Mouse (Mus musculus): ENCODE results near the gene Mfsd4b2.
A peak's percentile ranks its signal among the peaks of the same experiment; 100 is the strongest.
"Not testable (repeated sequence)": the region's sequence is repeated elsewhere in the genome, so short reads cannot be mapped to it uniquely, and the experiment has no call there.

The Mfsd4b2 gene

GRCm38 (mm10) chr10:39926616-39927139 lies at the start of gene Mfsd4b2:
TSS of gene Mfsd4b2 (minus strand) at chr10:39926923.
- DNase-seq (ENCODE audit: low spot score in 2 of 2): no peak

GRCm38 (mm10) chr10:39975771-39976170 lies 49.0 kb upstream of the Mfsd4b2 start:
- no peak for DNase-seq (ENCODE audit: low spot score in 2 of 2)

GRCm38 (mm10) chr10:39974982-39975381 lies 48.3 kb upstream of the Mfsd4b2 start:
- no peak for DNase-seq (ENCODE audit: low spot score in 2 of 2)

- no peak for DNase-seq (ENCODE audit: low spot score in 2 of 2)
Observed at GRCm38 (mm10) chr10:39967512-39967911, 40.8 kb upstream of the Mfsd4b2 start.

GRCm38 (mm10) chr10:39961906-39962305 lies 35.2 kb upstream of the Mfsd4b2 start:
- DNase-seq (ENCODE audit: low spot score in 2 of 2): no peak

- no peak for DNase-seq (ENCODE audit: low spot score in 2 of 2)
Observed at GRCm38 (mm10) chr10:39960441-39960822, 33.7 kb upstream of the Mfsd4b2 start.

GRCm38 (mm10) chr10:39959761-39960440 lies 33.2 kb upstream of the Mfsd4b2 start, which contains the start of gene Mfsd4b3:
TSS of gene Mfsd4b3 (minus strand) at chr10:39960153.
- DNase-seq (ENCODE audit: low spot score in 2 of 2): peak; percentile 80 to 87

GRCm38 (mm10) chr10:39958266-39958665 lies 31.5 kb upstream of the Mfsd4b2 start:
- DNase-seq (ENCODE audit: low spot score in 2 of 2): no peak

- no peak for DNase-seq (ENCODE audit: low spot score in 2 of 2)
Observed at GRCm38 (mm10) chr10:39956340-39956878, 29.7 kb upstream of the Mfsd4b2 start.

GRCm38 (mm10) chr10:39955163-39955562 lies 28.4 kb upstream of the Mfsd4b2 start:
- DNase-seq (ENCODE audit: low spot score in 2 of 2): no peak

- no peak for DNase-seq (ENCODE audit: low spot score in 2 of 2)
Observed at GRCm38 (mm10) chr10:39949377-39949954, 22.7 kb upstream of the Mfsd4b2 start.

- not testable (repeated sequence) for DNase-seq (ENCODE audit: low spot score in 2 of 2)
Observed at GRCm38 (mm10) chr10:39947195-39947594, 20.5 kb upstream of the Mfsd4b2 start.

- DNase-seq (ENCODE audit: low spot score in 2 of 2): no peak
Observed at GRCm38 (mm10) chr10:39936553-39936952, 9.8 kb upstream of the Mfsd4b2 start.

- DNase-seq (ENCODE audit: low spot score in 2 of 2): not testable (repeated sequence)
Observed at GRCm38 (mm10) chr10:39924556-39924955, 2.2 kb downstream of the Mfsd4b2 start.

GRCm38 (mm10) chr10:39912616-39913015 lies 14.1 kb downstream of the Mfsd4b2 start:
- no peak for DNase-seq (ENCODE audit: low spot score in 2 of 2)

- DNase-seq (ENCODE audit: low spot score in 2 of 2): no peak
Observed at GRCm38 (mm10) chr10:39908768-39909441, 17.8 kb downstream of the Mfsd4b2 start.

GRCm38 (mm10) chr10:39906799-39907658 lies 19.7 kb downstream of the Mfsd4b2 start:
- no peak for DNase-seq (ENCODE audit: low spot score in 2 of 2)

GRCm38 (mm10) chr10:39904191-39904590 lies 22.5 kb downstream of the Mfsd4b2 start:
- no peak for DNase-seq (ENCODE audit: low spot score in 2 of 2)

- peak; percentile 59 to 74 for DNase-seq (ENCODE audit: low spot score in 2 of 2)
Observed at GRCm38 (mm10) chr10:39898874-39899371, 27.8 kb downstream of the Mfsd4b2 start, which contains the start of gene Mfsd4b4. TSS of gene Mfsd4b4 (minus strand) at chr10:39899238.

- no peak for DNase-seq (ENCODE audit: low spot score in 2 of 2)
Observed at GRCm38 (mm10) chr10:39896503-39896902, 30.2 kb downstream of the Mfsd4b2 start.
